Mouse (Mus musculus) urinary bladder, adult 18-20 months (tissue): ENCODE results near the gene Tnfrsf13b.
"Not testable (repeated sequence)": the region's sequence is repeated elsewhere in the genome, so short reads cannot be mapped to it uniquely, and the experiment has no call there.

ENCODE experiments used
- DNase-seq, 2 experiments: peaks; one replicate each; pipeline ENCODE4 v3.0.0; 2022; ENCODE audit warnings: low spot score in 2 of 2, mixed read lengths in 2 of 2

The Tnfrsf13b gene

DNA sequence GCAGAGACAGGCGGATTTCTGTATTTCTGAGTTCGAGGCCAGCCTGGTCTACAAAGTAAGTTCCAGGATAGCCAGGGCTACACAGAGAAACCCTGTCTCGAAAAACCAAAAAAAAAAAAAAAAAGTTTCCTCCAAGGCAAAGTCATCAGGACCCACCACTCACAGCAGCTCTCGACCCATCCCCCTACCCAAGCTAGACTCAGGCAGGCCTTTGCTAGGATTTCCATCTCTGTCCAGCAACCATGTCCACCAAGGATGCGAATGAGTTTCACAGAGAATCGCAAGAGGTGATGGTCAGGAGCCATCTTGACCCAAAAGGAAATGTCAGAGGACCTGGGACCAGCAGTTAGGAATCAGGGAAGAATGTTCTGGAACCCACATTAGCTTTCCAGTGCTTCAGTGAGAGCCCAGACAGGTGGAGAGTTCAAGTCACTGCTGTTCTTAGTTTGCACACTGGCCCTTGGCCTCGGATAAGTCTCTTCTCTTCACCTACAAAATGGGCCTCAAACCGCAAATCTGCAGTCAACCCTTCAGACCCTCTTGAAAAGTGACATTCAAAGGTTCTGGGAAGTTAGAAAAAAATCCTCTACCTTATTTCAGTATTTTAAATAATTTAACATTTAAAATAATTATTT is 983 bp downstream of the Tnfrsf13b start:
- no peak for DNase-seq

GRCm38 (mm10) chr11:61129305-61129704 is 2.8 kb downstream of the Tnfrsf13b start:
- no peak for DNase-seq

DNA sequence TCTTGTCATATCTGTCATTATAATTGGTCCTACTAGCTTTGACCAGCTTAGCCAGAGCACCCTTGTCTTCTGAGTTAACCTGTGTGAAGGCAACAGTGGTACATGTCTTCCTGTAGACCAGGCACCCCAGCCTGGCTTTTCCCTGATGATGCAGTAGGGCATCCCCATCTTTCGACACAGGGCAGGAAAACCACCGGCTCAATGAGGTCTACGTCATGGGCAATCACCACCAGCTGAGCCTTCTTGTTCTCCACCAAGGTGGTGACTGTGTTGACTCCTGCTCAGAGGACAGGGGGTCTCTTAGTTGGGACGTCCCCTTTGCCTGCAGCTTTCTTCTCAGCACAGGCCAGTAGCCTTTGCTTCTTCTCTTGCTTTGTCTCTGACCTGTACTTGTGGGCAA is 4.1 kb downstream of the Tnfrsf13b start:
- DNase-seq, result not testable (repeated sequence)

DNA sequence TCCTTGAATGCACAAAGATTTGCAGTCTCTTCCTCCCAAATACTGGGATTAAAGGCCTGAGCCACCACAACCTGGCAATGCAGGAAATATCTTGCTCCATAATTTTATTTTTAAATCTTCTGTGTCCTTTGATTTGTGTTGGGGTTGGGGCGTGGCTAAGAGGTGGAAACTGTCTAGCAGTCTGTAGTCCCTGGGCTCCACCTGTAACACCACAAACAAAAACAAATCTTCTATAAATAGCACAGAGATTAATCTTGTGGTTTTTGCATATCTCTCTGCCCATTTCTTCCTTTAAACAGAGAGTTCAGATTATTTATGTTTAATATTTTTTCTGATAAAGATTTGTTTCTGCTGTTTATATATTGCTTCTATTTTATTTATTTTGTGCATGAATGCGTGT is 6.4 kb downstream of the Tnfrsf13b start:
- no peak for DNase-seq

GRCm38 (mm10) chr11:61141693-61142092 is 15.1 kb downstream of the Tnfrsf13b start:
- no peak for DNase-seq

- no peak for DNase-seq
Observed at GRCm38 (mm10) chr11:61142262-61142661, 15.7 kb downstream of the Tnfrsf13b start.

- no peak for DNase-seq
Observed at GRCm38 (mm10) chr11:61142941-61143530, 16.5 kb downstream of the Tnfrsf13b start.

DNA sequence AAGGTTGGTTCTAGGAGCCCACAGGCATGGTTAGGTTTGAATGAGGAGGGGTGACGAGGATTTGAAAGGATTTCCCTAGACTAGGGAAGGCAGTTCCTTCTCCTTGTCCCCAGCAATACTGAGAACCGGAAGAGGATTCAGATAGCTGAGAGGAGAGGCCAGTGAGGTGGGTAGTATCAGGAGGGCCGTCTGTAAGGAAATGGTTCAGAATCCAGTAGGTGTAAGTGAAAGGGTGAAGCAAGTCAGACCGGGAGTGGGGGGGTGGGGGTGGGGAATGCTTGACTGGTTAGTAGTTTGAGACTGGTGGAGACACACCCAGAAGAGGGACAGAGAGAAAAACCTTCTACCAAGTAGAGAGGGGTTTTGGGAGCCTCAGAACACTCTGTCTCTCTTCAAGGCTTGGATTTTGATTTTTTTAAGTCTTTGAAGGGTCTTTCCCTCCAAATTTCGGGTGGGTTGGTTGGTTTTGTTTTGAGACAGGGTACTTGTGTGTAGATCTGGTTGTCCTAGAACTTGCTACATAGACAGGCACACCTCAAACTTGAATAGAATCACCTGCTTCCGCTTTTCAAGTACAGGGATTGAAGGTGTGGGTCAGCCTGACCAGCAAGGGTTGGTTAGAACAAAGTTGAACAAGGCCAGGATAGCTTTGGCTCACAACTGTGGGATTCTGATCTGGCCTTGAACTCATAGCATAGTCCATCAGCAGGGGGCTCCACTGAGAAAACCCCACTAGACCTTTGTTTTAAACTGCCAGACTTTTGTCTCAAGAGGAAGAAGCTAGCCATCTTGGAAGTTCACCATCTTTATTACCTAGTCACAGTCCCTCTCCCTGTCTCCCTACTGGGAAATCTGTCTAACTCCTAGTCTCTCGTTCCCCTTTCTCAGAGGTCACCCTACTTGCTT is 17.3 kb downstream of the Tnfrsf13b start:
- no peak for DNase-seq

DNA sequence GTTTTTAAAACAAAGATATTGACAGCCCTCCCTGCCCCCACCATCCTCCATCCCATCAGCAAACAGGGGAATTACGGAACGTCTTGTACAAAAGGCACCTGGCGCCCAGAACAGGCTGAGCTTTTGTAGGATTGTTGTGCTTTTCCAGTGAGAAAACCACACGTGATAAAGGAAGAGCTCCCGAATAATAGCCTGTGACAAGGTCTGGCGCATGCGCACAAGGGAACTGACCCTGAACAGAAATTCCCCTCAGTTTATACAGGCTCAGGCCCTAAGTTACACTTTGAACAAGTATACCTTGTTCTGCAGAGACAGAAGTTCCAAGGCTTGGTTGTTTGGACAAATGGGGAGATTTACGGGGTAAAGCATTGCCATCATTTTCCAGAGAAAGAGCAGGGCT is 19.0 kb downstream of the Tnfrsf13b start:
- DNase-seq, result no peak

DNA sequence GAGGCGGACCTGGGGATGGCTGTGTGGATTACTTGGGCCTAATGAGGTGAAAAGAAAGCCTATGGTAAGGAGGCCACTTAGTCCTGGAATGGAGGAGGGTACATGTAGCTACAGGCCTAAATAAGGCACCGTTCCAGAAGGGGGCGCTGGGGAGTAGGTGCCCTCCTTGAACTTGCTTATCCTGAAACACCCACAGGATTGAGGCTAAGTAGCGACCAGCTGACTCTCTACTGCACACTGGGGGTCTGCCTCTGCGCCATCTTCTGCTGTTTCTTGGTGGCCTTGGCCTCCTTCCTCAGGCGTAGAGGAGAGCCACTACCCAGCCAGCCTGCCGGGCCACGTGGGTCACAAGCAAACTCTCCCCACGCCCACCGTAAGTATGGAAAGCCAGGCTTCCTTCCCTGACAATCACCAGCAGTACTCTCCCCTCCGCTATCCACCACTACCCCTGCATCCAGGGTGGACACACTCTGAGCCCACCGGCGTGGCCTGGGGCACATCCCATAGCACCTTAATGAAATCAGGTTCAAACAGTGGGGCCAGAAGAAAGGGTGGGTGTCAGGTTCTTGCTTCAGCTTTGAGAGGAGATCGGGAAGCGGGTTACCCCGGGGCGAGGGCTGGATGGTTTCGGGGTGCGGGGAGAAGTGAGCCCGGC is 20.2 kb downstream of the Tnfrsf13b start:
- DNase-seq, result no peak

- no peak for DNase-seq
Observed at GRCm38 (mm10) chr11:61147300-61147683, 20.7 kb downstream of the Tnfrsf13b start.

DNA sequence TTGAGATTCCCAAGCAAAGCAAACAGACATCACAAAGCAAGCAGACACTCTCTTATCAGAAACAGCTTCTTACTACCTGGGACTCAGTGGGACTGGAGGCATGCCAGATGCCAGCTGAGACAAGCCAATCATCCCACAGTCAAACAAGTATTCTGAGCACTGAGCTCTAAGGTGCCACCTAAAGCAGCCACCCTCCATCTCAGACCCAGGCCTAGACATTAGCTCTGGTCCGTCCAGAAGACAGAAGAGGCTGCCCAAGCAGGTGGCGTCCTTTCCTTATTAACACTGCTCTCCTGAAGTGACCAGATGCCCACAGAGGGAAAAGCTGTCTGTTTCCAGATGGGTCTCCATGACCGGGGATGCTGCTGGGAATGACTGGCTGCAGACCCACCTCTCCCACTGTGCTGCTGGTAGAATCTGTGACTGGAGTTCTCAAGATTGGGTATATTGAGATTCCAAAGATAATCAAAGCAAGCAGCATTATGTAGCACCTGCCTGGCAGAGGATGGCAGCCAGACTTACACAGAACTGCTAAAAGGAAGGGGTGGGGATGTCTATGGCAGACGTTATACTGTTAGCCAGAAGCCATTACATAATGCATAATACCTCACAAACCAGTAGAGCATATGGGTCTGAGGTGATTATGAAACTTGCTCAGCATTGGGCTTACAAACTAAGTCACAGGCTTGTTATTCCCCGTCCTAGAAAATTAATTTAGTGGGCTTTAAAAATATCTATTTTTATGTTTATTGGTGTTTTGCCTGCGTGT is 23.9 kb downstream of the Tnfrsf13b start:
- no peak for DNase-seq

GRCm38 (mm10) chr11:61155727-61156126 is 29.2 kb downstream of the Tnfrsf13b start:
- DNase-seq, result no peak

DNA sequence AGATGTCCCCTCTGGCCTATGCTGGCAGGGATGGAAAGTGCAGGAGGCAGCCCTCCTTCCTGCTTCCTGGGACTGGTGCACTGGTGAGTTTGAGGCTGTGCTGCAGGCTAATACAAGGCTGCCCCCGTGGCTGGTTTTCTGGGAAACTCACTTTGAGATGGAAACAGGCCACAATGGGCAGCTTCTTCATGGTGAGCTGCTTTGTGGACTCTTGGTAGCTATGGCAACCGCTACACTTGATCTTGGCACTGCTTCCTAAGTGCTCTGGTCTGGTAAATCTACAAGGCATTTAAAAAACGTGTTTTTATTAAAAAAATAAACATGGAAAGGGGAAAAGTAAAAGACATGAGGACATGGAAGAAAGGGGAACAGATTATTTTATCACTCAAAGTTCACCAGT is 31.6 kb downstream of the Tnfrsf13b start:
- no peak for DNase-seq

DNA sequence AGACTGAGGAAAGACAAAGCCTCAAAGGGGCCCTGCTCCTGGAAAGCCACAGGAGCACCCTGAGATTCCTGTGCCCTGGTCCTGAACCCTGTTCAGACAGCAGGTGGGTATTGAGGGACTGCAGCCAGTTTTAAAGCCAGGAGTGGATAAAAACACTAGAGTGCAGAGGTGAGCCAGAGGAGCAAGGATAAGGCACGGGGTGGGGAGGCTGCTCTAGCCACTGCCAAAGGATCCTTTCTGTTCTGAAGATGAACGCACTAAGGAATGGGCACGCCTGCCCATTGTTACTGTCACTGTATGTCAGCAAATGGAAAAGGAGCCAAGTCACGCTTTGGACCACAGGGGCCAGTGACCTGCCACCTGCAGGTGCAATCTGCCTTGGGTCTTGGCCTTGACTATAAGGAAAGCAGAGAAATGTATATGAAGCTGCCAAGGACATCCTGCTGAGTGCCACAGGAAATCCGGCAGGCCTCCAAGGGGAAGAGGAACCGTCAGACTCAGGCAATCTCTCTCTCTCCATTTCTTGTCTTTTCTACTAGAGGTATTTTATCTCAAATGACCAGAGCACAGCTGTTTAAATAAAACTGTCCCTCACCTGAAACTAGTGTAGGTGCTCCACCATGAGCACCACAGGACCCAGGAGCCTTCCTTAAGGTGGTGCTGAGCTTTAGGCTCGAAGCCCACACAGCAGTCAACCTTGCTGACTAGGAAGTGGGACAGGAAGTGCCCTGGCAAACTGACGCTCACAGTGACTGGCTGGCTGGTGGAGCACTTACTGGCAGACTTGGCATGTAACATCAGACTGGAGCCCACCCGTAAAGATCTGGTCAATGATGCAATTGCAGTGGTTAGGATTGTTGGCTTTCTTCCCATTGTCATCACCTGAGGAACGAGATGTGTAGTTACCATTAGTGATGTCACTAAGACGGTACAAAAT is 33.5 kb downstream of the Tnfrsf13b start:
- DNase-seq, result no peak

- no peak for DNase-seq
Observed at GRCm38 (mm10) chr11:61161121-61161520, 34.6 kb downstream of the Tnfrsf13b start.

- no peak for DNase-seq
Observed at GRCm38 (mm10) chr11:61162776-61163175, 36.2 kb downstream of the Tnfrsf13b start.

GRCm38 (mm10) chr11:61163341-61163740 is 36.8 kb downstream of the Tnfrsf13b start:
- no peak for DNase-seq

DNA sequence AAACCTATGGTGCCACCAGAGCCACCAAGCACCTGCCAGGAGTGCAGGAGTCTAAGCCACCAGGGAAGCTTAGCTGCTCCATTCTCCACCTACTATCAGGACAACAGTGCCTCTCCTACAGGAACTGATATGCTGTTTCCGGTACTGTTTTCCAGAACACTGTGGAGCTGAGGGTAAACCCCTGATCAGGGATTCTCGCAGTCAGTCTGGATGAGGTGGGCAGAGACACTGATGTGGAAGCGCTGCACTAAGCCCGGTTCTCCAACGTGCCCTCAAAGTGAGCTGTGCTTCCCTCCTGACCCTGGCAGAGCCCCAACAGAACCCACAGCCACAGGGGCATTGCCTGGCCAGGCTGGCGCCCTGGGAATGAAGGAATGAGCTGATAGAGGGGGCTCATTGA is 37.8 kb downstream of the Tnfrsf13b start:
- DNase-seq, result no peak

- no peak for DNase-seq
Observed at GRCm38 (mm10) chr11:61164881-61165280, 38.3 kb downstream of the Tnfrsf13b start.
